Mouse (Mus musculus): Measurements from ENCODE around the gene Cmss1. TPM values are rescaled to one million over a fixed set of nuclear protein-coding genes. Genes with fewer than 3 reads are reported as not detected.

Cmss1 gene
- polyA plus RNA-seq, 1 experiment = 2.8 TPM

DNA sequence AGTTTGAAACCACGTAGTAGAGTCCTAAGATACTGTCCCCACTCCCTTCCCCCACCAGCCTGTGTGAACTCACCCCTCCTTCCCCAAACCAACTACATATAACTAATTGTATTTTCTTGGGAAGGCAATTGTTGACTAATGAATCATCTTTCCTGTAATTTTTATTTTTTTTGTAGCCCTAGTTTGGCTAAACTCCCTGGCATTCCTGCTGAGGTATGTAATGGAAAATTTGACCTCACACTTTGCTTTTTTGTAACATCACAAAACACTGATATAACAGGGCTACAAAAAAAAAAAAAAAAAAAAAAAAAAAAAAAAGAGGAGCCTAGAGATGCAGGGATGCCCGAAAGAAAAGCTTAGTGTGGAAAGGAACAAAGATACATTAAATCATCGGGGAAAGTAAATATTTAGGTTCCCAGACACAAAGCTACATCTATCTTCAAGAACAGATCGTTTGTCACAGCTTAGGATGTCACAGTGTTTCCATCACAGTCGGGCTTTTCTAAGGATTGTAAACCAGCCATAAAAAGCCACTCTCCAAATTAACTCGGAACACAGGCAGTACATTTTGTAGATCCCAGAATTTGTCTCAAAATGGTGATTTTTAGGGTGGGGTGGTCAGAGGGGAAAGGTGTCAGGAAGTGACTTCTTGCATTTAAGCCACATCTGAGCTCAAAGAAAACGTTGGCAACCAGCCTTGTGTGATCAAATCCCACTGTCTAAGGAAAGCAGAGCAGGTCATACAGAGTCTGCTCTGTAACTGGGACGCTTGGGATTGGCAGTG, 185.7 kb downstream of the Cmss1 start:
- Histone ChIP-seq H3K4me3 (replicated peaks) (no peak overlapping the region), H3K27me3 (ENCODE audit: control insufficient read depth) (no peaks in the 10 kb centered on the region)
- TF ChIP-seq TAL1 (IDR thresholded peaks at IDR 0.05; ENCODE audit: low read length) (no peak), GATA1 (IDR thresholded peaks at IDR 0.05; ENCODE audit: low read length) (no peak)

DNA sequence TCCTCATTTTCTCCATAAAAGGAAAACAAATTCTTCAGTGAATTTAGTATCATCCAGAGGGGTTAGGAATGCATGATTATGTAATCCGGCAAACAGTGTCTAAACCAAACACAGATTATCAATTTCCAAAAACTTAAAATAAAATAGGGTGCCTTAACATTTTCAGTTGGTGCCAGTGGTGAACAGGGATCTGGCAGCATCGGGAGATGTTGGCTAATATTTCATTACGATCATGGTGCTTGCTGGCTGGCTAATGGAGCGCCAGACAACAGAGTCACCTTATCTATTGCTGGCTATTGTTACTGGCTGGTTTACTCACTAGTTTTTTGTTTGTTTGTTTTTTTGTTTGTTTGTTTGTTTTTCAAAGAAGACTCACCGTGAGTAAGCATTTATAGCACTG, 186.8 kb downstream of the Cmss1 start:
- TF ChIP-seq GATA1 (IDR thresholded peaks at IDR 0.05; ENCODE audit: low read length) = no peak
- TF ChIP-seq TAL1 (IDR thresholded peaks at IDR 0.05; ENCODE audit: low read length) = no peak
- no peaks in the 10 kb centered on the region for H3K36me3 ChIP-seq (ENCODE audit: control insufficient read depth)
- no peaks in the 10 kb centered on the region for H3K4me1 ChIP-seq (ENCODE audit: control insufficient read depth)
- no peaks in the 10 kb centered on the region for H3K9me3 ChIP-seq (ENCODE audit: control insufficient read depth, low read length)
- no peak overlapping the region for H3K4me3 ChIP-seq (replicated peaks)
- no peaks in the 10 kb centered on the region for H3K27me3 ChIP-seq (ENCODE audit: control insufficient read depth)

More for the DNA sequence above, 185.7 kb downstream of the Cmss1 start:
- H3K9me3 ChIP-seq (ENCODE audit: control insufficient read depth, low read length) = no peaks in the 10 kb centered on the region
- H3K36me3 ChIP-seq (ENCODE audit: control insufficient read depth) = no peaks in the 10 kb centered on the region
- no peaks in the 10 kb centered on the region for H3K4me1 ChIP-seq (ENCODE audit: control insufficient read depth)

GRCm38 (mm10) chr16:57419332-57419731, 187.3 kb downstream of the Cmss1 start:
- H3K4me3 ChIP-seq (replicated peaks) = no peak overlapping the region
- H3K9me3 ChIP-seq (ENCODE audit: control insufficient read depth, low read length) = no peaks in the 10 kb centered on the region
- H3K4me1 ChIP-seq (ENCODE audit: control insufficient read depth) = no peaks in the 10 kb centered on the region
- TF ChIP-seq TAL1 (IDR thresholded peaks at IDR 0.05; ENCODE audit: low read length) (no peak), GATA1 (IDR thresholded peaks at IDR 0.05; ENCODE audit: low read length) (no peak)
- H3K36me3 ChIP-seq (ENCODE audit: control insufficient read depth) = no peaks in the 10 kb centered on the region
- H3K27me3 ChIP-seq (ENCODE audit: control insufficient read depth) = no peaks in the 10 kb centered on the region

- H3K9me3 ChIP-seq (ENCODE audit: control insufficient read depth, low read length) = no peaks in the 10 kb centered on the region
- H3K36me3 ChIP-seq (ENCODE audit: control insufficient read depth) = no peaks in the 10 kb centered on the region
- H3K4me1 ChIP-seq (ENCODE audit: control insufficient read depth) = no peaks in the 10 kb centered on the region
- TF ChIP-seq GATA1 (IDR thresholded peaks at IDR 0.05; ENCODE audit: low read length) (no peak), TAL1 (IDR thresholded peaks at IDR 0.05; ENCODE audit: low read length) (no peak)
- H3K4me3 ChIP-seq (replicated peaks) = no peak overlapping the region
- H3K27me3 ChIP-seq (ENCODE audit: control insufficient read depth) = no peaks in the 10 kb centered on the region
Measured at GRCm38 (mm10) chr16:57417955-57418354, 188.7 kb downstream of the Cmss1 start.

- H3K36me3 ChIP-seq (ENCODE audit: control insufficient read depth) = no peaks in the 10 kb centered on the region
- no peaks in the 10 kb centered on the region for H3K9me3 ChIP-seq (ENCODE audit: control insufficient read depth, low read length)
- H3K4me1 ChIP-seq (ENCODE audit: control insufficient read depth) = no peaks in the 10 kb centered on the region
- H3K27me3 ChIP-seq (ENCODE audit: control insufficient read depth) = no peaks in the 10 kb centered on the region
- H3K4me3 ChIP-seq (replicated peaks) = no peak overlapping the region
- no peak for TF ChIP-seq GATA1 (IDR thresholded peaks at IDR 0.05; ENCODE audit: low read length)
- TF ChIP-seq TAL1 (IDR thresholded peaks at IDR 0.05; ENCODE audit: low read length) = no peak
Measured at GRCm38 (mm10) chr16:57417017-57417416, 189.6 kb downstream of the Cmss1 start.

- Histone ChIP-seq H3K4me3 (replicated peaks) (no peak overlapping the region), H3K9me3 (ENCODE audit: control insufficient read depth, low read length) (no peaks in the 10 kb centered on the region)
Measured at GRCm38 (mm10) chr16:57416049-57416448, 190.6 kb downstream of the Cmss1 start.

GRCm38 (mm10) chr16:57412766-57413165, 193.9 kb downstream of the Cmss1 start:
- H3K4me3 ChIP-seq (replicated peaks) = no peak overlapping the region
- no peaks in the 10 kb centered on the region for H3K27me3 ChIP-seq (ENCODE audit: control insufficient read depth)
- H3K4me1 ChIP-seq (ENCODE audit: control insufficient read depth) = no peaks in the 10 kb centered on the region
- no peaks in the 10 kb centered on the region for H3K36me3 ChIP-seq (ENCODE audit: control insufficient read depth)
- TF ChIP-seq TAL1 (IDR thresholded peaks at IDR 0.05; ENCODE audit: low read length) (no peak), GATA1 (IDR thresholded peaks at IDR 0.05; ENCODE audit: low read length) (no peak)
- H3K9me3 ChIP-seq (ENCODE audit: control insufficient read depth, low read length) = no peaks in the 10 kb centered on the region

More at GRCm38 (mm10) chr16:57416049-57416448, 190.6 kb downstream of the Cmss1 start:
- TF ChIP-seq GATA1 (IDR thresholded peaks at IDR 0.05; ENCODE audit: low read length) (no peak), TAL1 (IDR thresholded peaks at IDR 0.05; ENCODE audit: low read length) (no peak)
- no peaks in the 10 kb centered on the region for H3K36me3 ChIP-seq (ENCODE audit: control insufficient read depth)
- no peaks in the 10 kb centered on the region for H3K4me1 ChIP-seq (ENCODE audit: control insufficient read depth)
- no peaks in the 10 kb centered on the region for H3K27me3 ChIP-seq (ENCODE audit: control insufficient read depth)

GRCm38 (mm10) chr16:57403825-57404224, 202.8 kb downstream of the Cmss1 start:
- TF ChIP-seq GATA1 (IDR thresholded peaks at IDR 0.05; ENCODE audit: low read length) (no peak), TAL1 (IDR thresholded peaks at IDR 0.05; ENCODE audit: low read length) (no peak)
- no peaks in the 10 kb centered on the region for H3K4me1 ChIP-seq (ENCODE audit: control insufficient read depth)
- H3K36me3 ChIP-seq (ENCODE audit: control insufficient read depth) = no peaks in the 10 kb centered on the region
- no peaks in the 10 kb centered on the region for H3K27me3 ChIP-seq (ENCODE audit: control insufficient read depth)
- no peaks in the 10 kb centered on the region for H3K9me3 ChIP-seq (ENCODE audit: control insufficient read depth, low read length)
- H3K4me3 ChIP-seq (replicated peaks) = no peak overlapping the region

DNA sequence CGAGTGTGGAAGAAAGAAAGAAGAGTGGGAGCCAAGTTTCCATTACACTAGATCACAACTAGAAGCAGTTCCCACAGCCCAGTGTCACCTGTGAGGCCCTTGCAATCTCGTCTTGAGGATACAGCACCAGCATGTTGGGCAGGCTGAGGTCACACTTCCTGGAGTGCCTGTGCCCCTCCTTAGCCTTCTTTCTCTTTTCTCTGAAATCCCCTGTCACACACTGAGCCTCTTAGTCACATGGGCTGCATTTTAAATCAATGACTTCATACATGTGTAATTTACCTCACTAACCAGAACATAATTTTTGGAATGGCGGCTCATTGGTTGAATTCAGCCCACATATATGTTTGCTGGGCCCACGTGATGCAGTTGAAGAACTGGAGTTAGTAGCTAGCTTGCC, 203.8 kb downstream of the Cmss1 start:
- TF ChIP-seq GATA1 (IDR thresholded peaks at IDR 0.05; ENCODE audit: low read length) (no peak), TAL1 (IDR thresholded peaks at IDR 0.05; ENCODE audit: low read length) (no peak)
- Histone ChIP-seq H3K4me3 (replicated peaks) (no peak overlapping the region), H3K4me1 (ENCODE audit: control insufficient read depth) (no peaks in the 10 kb centered on the region)

More for the DNA sequence above, 203.8 kb downstream of the Cmss1 start:
- Histone ChIP-seq H3K27me3 (ENCODE audit: control insufficient read depth) (no peaks in the 10 kb centered on the region), H3K9me3 (ENCODE audit: control insufficient read depth, low read length) (no peaks in the 10 kb centered on the region), H3K36me3 (ENCODE audit: control insufficient read depth) (no peaks in the 10 kb centered on the region)
